7 mouse cellular contexts compared by ENCODE assay signal in genomic region chrX:94865531-94866502, GRCm38 (mm10).
DNase-seq lines count a peak whose midpoint lies in the region; ATAC-seq lines count a peak whose summit lies in the region.

No protein-coding gene starts in this region.

- peak overlapping the region; percentile 29 for H3K4me3 ChIP-seq in embryonic facial prominence, embryonic 11.5 days (ENCODE audit: low read depth, low read length)
- peak overlapping the region; percentile 49 for H3K4me3 ChIP-seq in limb, embryonic 10.5 days
- H3K4me3 ChIP-seq in midbrain, embryonic 14.5 days (replicated peaks; ENCODE audit: low read depth, low read length) = peak overlapping the region; percentile 32

- peak overlapping the region; percentile 2; the same call in 1 of the 2 replicates for H3K9ac ChIP-seq in embryonic facial prominence, embryonic 11.5 days (replicated peaks; ENCODE audit: low read length)
- peak overlapping the region; percentile 42; the same call in 1 of the 2 replicates for H3K9ac ChIP-seq in midbrain, embryonic 14.5 days (replicated peaks; ENCODE audit: low read length)

- H3K27me3 ChIP-seq in embryonic facial prominence, embryonic 11.5 days (ENCODE audit: control insufficient read depth, insufficient read depth, low read length) = no peaks in the 10 kb centered on the region
- peaks cover 27% of the 10 kb centered on the region for H3K27me3 ChIP-seq in limb, embryonic 10.5 days (ENCODE audit: low read depth, poor library complexity, severe bottlenecking)
- H3K27me3 ChIP-seq in midbrain, embryonic 14.5 days (ENCODE audit: control insufficient read depth, insufficient read depth, low read length) = no peaks in the 10 kb centered on the region

- peak; percentile 100 for ATAC-seq in embryonic facial prominence, embryonic 11.5 days (replicated peaks; ENCODE audit: insufficient number of reproducible peaks, low FRiP score, low TSS enrichment, low read depth)
- peak; percentile 100 for ATAC-seq in granulocyte monocyte progenitor cell, adult 5-6 weeks (replicated peaks; ENCODE audit: poor library complexity, severe bottlenecking)
- ATAC-seq in midbrain, embryonic 14.5 days (ENCODE audit: low FRiP score, low TSS enrichment) = peak; percentile 99

- no peaks in the 10 kb centered on the region for H3K4me1 ChIP-seq in embryonic facial prominence, embryonic 11.5 days (ENCODE audit: control insufficient read depth, insufficient read depth, low read length)
- H3K4me1 ChIP-seq in limb, embryonic 10.5 days = peaks cover 4% of the 10 kb centered on the region; the same call in 1 of the 2 replicates
- H3K4me1 ChIP-seq in midbrain, embryonic 14.5 days (ENCODE audit: control insufficient read depth, insufficient read depth, low read length) = no peaks in the 10 kb centered on the region

- peak; percentile 92 for DNase-seq in adrenal gland, postnatal 14 days
- peak; percentile 90 for DNase-seq in embryonic facial prominence, embryonic 11.5 days (ENCODE audit: low spot score)
- DNase-seq in kidney, adult 11 months = peak; percentile 87
- DNase-seq in limb, embryonic 10.5 days (ENCODE audit: low spot score) = peak; percentile 89
- DNase-seq in midbrain, embryonic 14.5 days = peak; percentile 89
- DNase-seq in spleen, adult 18-20 months = peak; percentile 72 to 87

- H3K27ac ChIP-seq in embryonic facial prominence, embryonic 11.5 days (replicated peaks; ENCODE audit: low read depth, low read length) = no peak overlapping the region
- H3K27ac ChIP-seq in limb, embryonic 10.5 days = peak overlapping the region; percentile 58; the same call in 1 of the 2 replicates
- no peak overlapping the region for H3K27ac ChIP-seq in midbrain, embryonic 14.5 days (replicated peaks; ENCODE audit: low read depth, low read length)

- no peaks in the 10 kb centered on the region for H3K36me3 ChIP-seq in embryonic facial prominence, embryonic 11.5 days (replicated peaks; ENCODE audit: control insufficient read depth, insufficient read depth, low read depth, low read length)
- no peaks in the 10 kb centered on the region for H3K36me3 ChIP-seq in limb, embryonic 10.5 days
- H3K36me3 ChIP-seq in midbrain, embryonic 14.5 days (ENCODE audit: control insufficient read depth, insufficient read depth, low read length) = no peaks in the 10 kb centered on the region

- no peaks in the 10 kb centered on the region for H3K9me3 ChIP-seq in embryonic facial prominence, embryonic 11.5 days (replicated peaks; ENCODE audit: control insufficient read depth, low read length)
- H3K9me3 ChIP-seq in limb, embryonic 10.5 days (replicated peaks) = no peaks in the 10 kb centered on the region
- H3K9me3 ChIP-seq in midbrain, embryonic 14.5 days (ENCODE audit: control insufficient read depth, low read length) = no peaks in the 10 kb centered on the region

- WGBS in embryonic facial prominence, embryonic 11.5 days = 11% methylated on average over 18 of the region's 18 CpGs
- 15% methylated on average over 18 of the region's 18 CpGs for WGBS in limb, embryonic 10.5 days
- WGBS in midbrain, embryonic 14.5 days = 20% methylated on average over 17 of the region's 18 CpGs

- peak overlapping the region; percentile 49 for H3K4me2 ChIP-seq in embryonic facial prominence, embryonic 11.5 days (ENCODE audit: low read depth, low read length)
- peak overlapping the region; percentile 57 for H3K4me2 ChIP-seq in midbrain, embryonic 14.5 days (ENCODE audit: low read length)
